Mouse (Mus musculus) midbrain, embryonic 11.5 days (tissue): ENCODE measurements around the gene Lhpp. TPM values are rescaled to one million over a fixed set of nuclear protein-coding genes. Genes with fewer than 3 reads are reported as not detected.

Experiments
- ATAC-seq: fragments of 200-750 bp; cut with Nextera tagmentation; 2 replicates; pipeline ENCODE4 v1.8.0; 2017; ENCODE audit warnings: moderate TSS enrichment, moderate library complexity; ENCODE audit not compliant: low FRiP score
- DNase-seq: peaks from one replicate; pipeline ENCODE4 v3.0.0; 2015; ENCODE audit warnings: low spot score; ENCODE audit errors: missing footprints
- H3K27ac ChIP-seq: fragments of 300-500 bp; sonication (generic); 2 replicates; pipeline ENCODE4 v1.5.1; 2014; ENCODE audit warnings: low read depth, low read length
- H3K27me3 ChIP-seq: fragments of 300-500 bp; sonication (generic); 2 replicates; pipeline ENCODE4 v1.6.1; 2014; ENCODE audit warnings: mild to moderate bottlenecking, low read length, moderate library complexity, mixed read lengths; ENCODE audit not compliant: control insufficient read depth, insufficient read depth
- H3K36me3 ChIP-seq: fragments of 300-500 bp; sonication (generic); 2 replicates; pipeline ENCODE4 v1.6.1; 2014; ENCODE audit warnings: mild to moderate bottlenecking, low read length, moderate library complexity, mixed read lengths; ENCODE audit not compliant: control insufficient read depth, insufficient read depth
- H3K4me1 ChIP-seq: fragments of 300-500 bp; sonication (generic); 2 replicates; pipeline ENCODE4 v1.6.1; 2014; ENCODE audit warnings: low read length; ENCODE audit not compliant: control insufficient read depth, insufficient read depth
- H3K4me2 ChIP-seq: fragments of 300-500 bp; sonication (generic); 2 replicates; pipeline ENCODE4 v1.6.1; 2014; ENCODE audit warnings: mild to moderate bottlenecking, moderate library complexity
- H3K4me3 ChIP-seq: fragments of 300-500 bp; sonication (generic); 2 replicates; pipeline ENCODE4 v1.5.1; 2014; ENCODE audit warnings: low read depth, low read length
- H3K9ac ChIP-seq: fragments of 300-500 bp; sonication (generic); 2 replicates; pipeline ENCODE4 v1.6.1; 2014; ENCODE audit warnings: low read length
- H3K9me3 ChIP-seq: fragments of 300-500 bp; sonication (generic); 2 replicates; pipeline ENCODE4 v1.6.1; 2016; ENCODE audit warnings: low read length; ENCODE audit not compliant: control insufficient read depth
- WGBS: fragments of 180-500 bp; shearing (Covaris S2); extraction: QIAGEN DNeasy Blood & Tissue Kit; methylation state at CpG from one replicate; pipeline ENCODE4 v1.1.7; 2014; 5-methylcytosine and 5-hydroxymethylcytosine counted together
- polyA plus RNA-seq: library from polyadenylated mRNA; unstranded; fragments of >200 nt; fragmentation: Nextera tagmentation; extraction: Ambion mirVana; gene quantifications from 2 replicates; pipeline ENCODE4 v1.2.1, GENCODE M21; 2014

Gene Lhpp
- polyA plus RNA-seq, 1 experiment from 2014 or later, result 20.8 TPM

DNA sequence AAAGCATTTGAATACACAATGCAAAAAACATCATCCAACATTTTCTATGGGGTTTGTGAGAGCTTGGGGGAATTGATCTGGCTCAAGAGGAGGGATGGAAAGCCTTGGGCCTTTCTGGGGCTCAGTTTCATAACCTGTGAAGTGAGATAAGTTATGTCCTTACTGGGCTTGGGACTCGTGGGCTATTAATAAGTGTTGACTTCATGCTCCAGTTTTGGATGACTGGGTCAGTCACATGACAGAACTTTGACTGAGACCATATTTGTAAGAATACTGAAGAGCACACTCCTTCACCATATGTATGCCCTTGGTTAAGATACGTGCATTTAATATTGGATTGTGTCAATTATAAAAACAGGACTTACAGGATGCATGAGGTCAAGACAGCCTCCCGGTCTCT is 17.0 kb downstream of the Lhpp start:
- H3K27me3 ChIP-seq, result no peaks in the 10 kb centered on the region
- no peak overlapping the region for H3K4me3 ChIP-seq
- no peaks in the 10 kb centered on the region for H3K4me1 ChIP-seq
- 90% methylated on average over 3 of the region's 3 CpGs for WGBS
- H3K9ac ChIP-seq, result no peak overlapping the region
- H3K4me2 ChIP-seq, result no peak overlapping the region
- ATAC-seq (no peak), DNase-seq (no peak)
- no peaks in the 10 kb centered on the region for H3K9me3 ChIP-seq
- no peak overlapping the region for H3K27ac ChIP-seq
- no peaks in the 10 kb centered on the region for H3K36me3 ChIP-seq

GRCm38 (mm10) chr7:132631313-132631712 is 20.9 kb downstream of the Lhpp start:
- no peak overlapping the region for H3K9ac ChIP-seq
- H3K27me3 ChIP-seq, result no peaks in the 10 kb centered on the region
- no peak overlapping the region for H3K4me2 ChIP-seq
- no peaks in the 10 kb centered on the region for H3K9me3 ChIP-seq
- ATAC-seq (no peak), DNase-seq (no peak)
- no peak overlapping the region for H3K27ac ChIP-seq
- no peaks in the 10 kb centered on the region for H3K4me1 ChIP-seq
- H3K36me3 ChIP-seq, result no peaks in the 10 kb centered on the region
- WGBS, result 78% methylated on average over 11 of the region's 11 CpGs
- H3K4me3 ChIP-seq, result no peak overlapping the region

DNA sequence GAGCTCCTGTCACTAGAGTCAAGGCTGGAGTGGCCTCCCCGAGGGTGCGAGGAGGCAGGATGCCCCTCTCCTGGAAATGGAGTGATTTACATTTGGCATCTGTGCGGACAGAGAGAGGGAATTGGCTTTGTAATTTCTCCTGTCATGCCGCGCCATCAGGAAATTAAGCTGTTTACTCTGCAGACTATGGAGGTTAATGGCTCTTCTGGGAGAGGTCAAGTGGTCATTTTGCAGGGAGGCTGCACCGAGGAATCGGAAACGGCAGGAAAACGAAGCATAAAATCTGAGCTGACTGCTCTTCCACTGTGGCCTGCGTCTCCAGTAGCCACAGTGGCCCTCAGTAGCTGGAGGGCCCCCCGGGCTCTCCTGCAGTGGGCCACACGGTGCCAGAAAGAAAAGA is 26.9 kb downstream of the Lhpp start:
- Histone ChIP-seq H3K9me3 (no peaks in the 10 kb centered on the region), H3K9ac (no peak overlapping the region), H3K27me3 (no peaks in the 10 kb centered on the region), H3K4me1 (no peaks in the 10 kb centered on the region), H3K27ac (no peak overlapping the region), H3K4me3 (no peak overlapping the region), H3K36me3 (no peaks in the 10 kb centered on the region), H3K4me2 (no peak overlapping the region)
- ATAC-seq (0 out of 2 replicates have a peak, but pooled peaks have one; percentile 36), DNase-seq (peak; percentile 84)
- 32% methylated on average over 12 of the region's 12 CpGs for WGBS

- Histone ChIP-seq H3K9me3 (no peaks in the 10 kb centered on the region), H3K27ac (no peak overlapping the region), H3K36me3 (no peaks in the 10 kb centered on the region), H3K4me1 (no peaks in the 10 kb centered on the region), H3K4me2 (no peak overlapping the region), H3K9ac (no peak overlapping the region), H3K27me3 (no peaks in the 10 kb centered on the region), H3K4me3 (no peak overlapping the region)
- ATAC-seq (peak; percentile 70), DNase-seq (peak; percentile 83)
- WGBS, result 60% methylated on average over 12 of the region's 12 CpGs
These were observed 28.1 kb downstream of the Lhpp start for GRCm38 (mm10) chr7:132638446-132639087.

GRCm38 (mm10) chr7:132640946-132641345 is 30.5 kb downstream of the Lhpp start:
- H3K4me1 ChIP-seq, result no peaks in the 10 kb centered on the region
- ATAC-seq (no peak), DNase-seq (peak; percentile 26)
- no peak overlapping the region for H3K4me3 ChIP-seq
- WGBS, result 67% methylated on average over 9 of the region's 9 CpGs
- no peak overlapping the region for H3K27ac ChIP-seq
- H3K4me2 ChIP-seq, result no peak overlapping the region
- H3K36me3 ChIP-seq, result no peaks in the 10 kb centered on the region
- H3K9ac ChIP-seq, result no peak overlapping the region
- no peaks in the 10 kb centered on the region for H3K27me3 ChIP-seq
- H3K9me3 ChIP-seq, result no peaks in the 10 kb centered on the region

DNA sequence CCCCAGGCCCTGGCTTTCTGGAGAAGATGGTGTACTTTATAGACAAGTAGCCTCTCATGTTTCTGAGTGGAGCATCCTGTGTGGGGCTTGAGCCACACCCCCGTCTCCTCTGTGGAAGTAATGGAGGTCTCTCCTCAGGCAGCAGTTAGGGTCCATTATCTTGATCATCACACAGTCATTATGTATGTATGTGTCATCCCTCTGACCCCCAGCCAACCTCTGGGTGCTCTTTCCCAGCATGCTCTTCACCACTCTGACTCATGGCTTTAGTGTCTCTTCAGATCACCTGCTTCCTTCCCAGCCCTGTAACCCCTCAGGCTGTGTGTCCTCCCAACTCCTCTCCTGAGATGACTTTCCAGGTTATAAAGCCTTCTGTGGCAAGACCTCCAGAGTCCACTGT is 31.2 kb downstream of the Lhpp start:
- no peak overlapping the region for H3K4me2 ChIP-seq
- H3K27ac ChIP-seq, result no peak overlapping the region
- WGBS, result 88% methylated on average over 1 of the region's 1 CpGs
- H3K9ac ChIP-seq, result no peak overlapping the region
- no peak overlapping the region for H3K4me3 ChIP-seq
- ATAC-seq, result no peak
- H3K36me3 ChIP-seq, result no peaks in the 10 kb centered on the region
- no peaks in the 10 kb centered on the region for H3K27me3 ChIP-seq
- H3K4me1 ChIP-seq, result no peaks in the 10 kb centered on the region
- DNase-seq, result no peak
- H3K9me3 ChIP-seq, result no peaks in the 10 kb centered on the region

- no peaks in the 10 kb centered on the region for H3K36me3 ChIP-seq
- no peak overlapping the region for H3K9ac ChIP-seq
- H3K27me3 ChIP-seq, result no peaks in the 10 kb centered on the region
- H3K4me1 ChIP-seq, result no peaks in the 10 kb centered on the region
- no peak overlapping the region for H3K4me3 ChIP-seq
- H3K27ac ChIP-seq, result no peak overlapping the region
- 84% methylated on average over 11 of the region's 11 CpGs for WGBS
- ATAC-seq, result no peak
- H3K4me2 ChIP-seq, result no peak overlapping the region
- H3K9me3 ChIP-seq, result no peaks in the 10 kb centered on the region
- no peak for DNase-seq
These were observed 34.3 kb downstream of the Lhpp start for GRCm38 (mm10) chr7:132644605-132645279.

DNA sequence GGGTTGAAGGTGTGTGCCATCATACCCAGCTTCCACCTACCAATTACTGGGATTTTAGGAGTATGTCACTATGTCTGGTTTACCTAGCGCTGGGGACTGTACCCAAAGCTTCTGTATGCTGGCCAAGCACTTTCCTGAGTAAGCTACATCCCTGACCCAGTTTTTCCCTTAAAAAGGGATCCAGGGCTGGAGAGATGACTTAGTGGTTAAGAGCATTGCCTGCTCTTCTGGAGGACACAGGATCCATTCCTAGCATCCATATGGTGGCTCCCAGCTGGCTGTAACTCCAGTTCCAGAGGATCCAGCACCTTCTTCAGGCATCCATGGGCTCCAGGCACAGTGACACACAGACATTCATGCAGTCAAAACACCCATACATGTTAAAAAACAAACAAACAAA is 36.1 kb downstream of the Lhpp start:
- DNase-seq (no peak), ATAC-seq (no peak)
- H3K4me2 ChIP-seq, result no peak overlapping the region
- H3K9ac ChIP-seq, result no peak overlapping the region
- H3K27ac ChIP-seq, result no peak overlapping the region
- 100% methylated on average over 1 of the region's 1 CpGs for WGBS
- no peaks in the 10 kb centered on the region for H3K27me3 ChIP-seq
- H3K36me3 ChIP-seq, result no peaks in the 10 kb centered on the region
- H3K4me1 ChIP-seq, result no peaks in the 10 kb centered on the region
- no peak overlapping the region for H3K4me3 ChIP-seq
- no peaks in the 10 kb centered on the region for H3K9me3 ChIP-seq

GRCm38 (mm10) chr7:132654412-132654811 is 44.0 kb downstream of the Lhpp start:
- ATAC-seq (no peak), DNase-seq (no peak)
- no peak overlapping the region for H3K27ac ChIP-seq
- H3K27me3 ChIP-seq, result no peaks in the 10 kb centered on the region
- H3K9me3 ChIP-seq, result no peaks in the 10 kb centered on the region
- no peak overlapping the region for H3K4me2 ChIP-seq
- no peak overlapping the region for H3K9ac ChIP-seq
- no peaks in the 10 kb centered on the region for H3K36me3 ChIP-seq
- peaks cover 12% of the 10 kb centered on the region for H3K4me1 ChIP-seq
- WGBS, result 73% methylated on average over 3 of the region's 3 CpGs
- H3K4me3 ChIP-seq, result no peak overlapping the region
